Mouse (Mus musculus): ENCODE results near the gene Rcvrn.

Gene Rcvrn

DNA sequence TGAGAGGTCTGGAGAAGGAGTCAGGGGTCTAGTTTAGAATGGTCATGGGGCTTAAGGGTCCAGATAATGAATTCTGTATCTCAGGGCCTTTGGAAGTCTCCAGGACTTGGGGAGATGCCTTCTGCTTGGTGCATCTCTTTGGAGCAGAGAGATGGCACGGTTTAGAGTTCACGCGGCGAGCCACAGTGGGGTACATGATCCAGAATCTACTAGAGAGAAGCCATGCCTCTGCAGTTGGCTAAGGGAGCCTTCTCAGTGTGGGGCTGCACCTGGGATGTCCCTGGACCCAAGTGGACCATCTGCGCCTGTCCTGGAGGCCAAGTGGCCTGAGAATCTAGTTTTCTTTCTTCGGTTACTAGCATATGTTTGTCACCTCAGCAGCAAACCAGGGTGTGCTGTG is 25.1 kb upstream of the Rcvrn start:
- DNase-seq: no peak

- DNase-seq: no peak
Measured at GRCm38 (mm10) chr11:67672140-67672539, 23.0 kb upstream of the Rcvrn start.

DNA sequence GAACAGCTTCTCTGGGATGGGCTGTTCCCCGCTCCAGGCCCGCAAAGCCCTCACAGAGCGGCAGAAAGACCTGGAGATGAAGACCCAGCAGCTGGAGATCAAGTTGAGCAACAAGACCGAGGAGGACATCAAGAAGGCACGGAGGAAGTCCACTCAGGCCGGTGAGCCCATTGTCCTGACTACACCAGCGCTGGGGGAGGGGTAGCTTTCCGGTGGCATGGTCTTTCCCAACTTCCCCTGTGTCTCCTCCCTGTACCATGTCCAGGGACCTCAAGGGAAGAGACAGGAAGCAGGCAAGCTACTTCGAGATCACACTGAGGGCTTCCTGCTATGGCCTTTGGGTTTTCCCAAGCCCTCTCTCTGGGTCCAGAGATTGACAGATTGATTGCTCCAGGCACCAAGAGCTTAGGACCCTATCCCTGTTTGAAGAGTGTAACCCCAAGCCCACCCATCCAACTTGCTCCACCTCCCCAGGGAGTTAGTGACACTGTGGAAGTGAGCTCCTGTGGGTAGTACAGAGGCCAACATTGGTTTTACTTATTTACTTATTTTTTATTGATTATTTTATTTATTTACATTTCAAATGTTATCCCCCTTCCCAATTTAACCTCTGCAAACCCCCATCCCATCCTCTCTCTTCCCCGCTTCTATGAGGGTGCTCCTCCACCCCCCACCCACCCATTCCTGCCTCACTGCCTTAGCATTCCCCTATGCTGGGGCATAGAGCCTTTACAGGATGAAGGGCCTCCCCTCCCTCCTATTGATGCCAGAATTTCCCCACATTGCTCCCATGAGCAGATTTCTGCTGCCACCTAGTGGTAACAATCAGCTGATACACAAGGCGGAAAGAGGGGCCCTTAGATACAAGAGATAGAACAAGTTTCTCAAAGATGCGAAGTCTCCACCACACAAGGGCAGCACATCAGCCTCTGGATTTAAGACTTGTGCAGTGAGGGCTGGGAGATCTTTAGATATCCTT is 19.3 kb upstream of the Rcvrn start:
- DNase-seq: peak; percentile 28

GRCm38 (mm10) chr11:67679300-67679699 is 15.8 kb upstream of the Rcvrn start:
- no peak for DNase-seq

- DNase-seq: no peak
Measured at GRCm38 (mm10) chr11:67679930-67680329, 15.2 kb upstream of the Rcvrn start.

- no peak for DNase-seq
Measured at GRCm38 (mm10) chr11:67681871-67682270, 13.3 kb upstream of the Rcvrn start.

DNA sequence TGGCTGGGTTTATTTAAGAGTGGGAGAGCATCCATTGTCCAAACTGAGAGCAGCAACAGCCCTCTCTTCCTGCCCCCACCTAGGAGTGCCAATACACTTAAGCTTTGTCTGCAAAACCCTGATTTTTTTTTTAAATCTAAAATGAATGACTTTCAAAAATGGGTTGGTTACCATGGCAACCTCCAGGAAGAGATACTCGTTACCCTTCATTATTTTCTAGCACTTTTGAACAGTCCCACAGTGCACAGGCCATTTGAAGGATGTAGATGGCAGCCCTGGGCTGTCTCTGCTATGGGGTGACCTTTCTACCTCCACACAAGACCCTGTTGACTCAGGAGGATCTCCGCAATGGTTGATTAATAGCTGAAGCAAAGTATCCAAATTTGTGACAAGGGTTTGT is 9.0 kb upstream of the Rcvrn start:
- no peak for DNase-seq

- DNase-seq: no peak
Measured at GRCm38 (mm10) chr11:67712976-67713375, 17.9 kb downstream of the Rcvrn start.

GRCm38 (mm10) chr11:67715382-67715781 is 20.3 kb downstream of the Rcvrn start:
- DNase-seq: no peak

DNA sequence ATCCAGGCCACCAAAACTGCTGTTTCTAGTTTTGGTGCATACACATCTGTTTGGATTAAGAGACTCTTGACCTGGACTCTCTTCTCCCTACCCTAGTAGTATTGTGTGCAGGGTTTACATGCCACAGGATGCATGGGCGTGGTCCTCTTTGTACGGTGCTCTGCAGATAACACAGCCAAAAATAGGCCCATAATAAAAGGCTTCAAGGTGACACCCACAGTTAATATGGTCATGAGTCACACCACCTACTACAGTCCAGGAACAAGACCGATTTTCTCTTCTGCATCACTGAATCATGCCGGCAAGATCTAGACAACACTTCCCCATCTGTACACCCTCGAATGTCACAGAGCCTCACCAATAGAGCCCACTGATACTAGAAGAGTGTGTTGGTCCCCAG is 26.4 kb downstream of the Rcvrn start:
- no peak for DNase-seq

GRCm38 (mm10) chr11:67722399-67723156 is 27.5 kb downstream of the Rcvrn start:
- no peak for DNase-seq

DNA sequence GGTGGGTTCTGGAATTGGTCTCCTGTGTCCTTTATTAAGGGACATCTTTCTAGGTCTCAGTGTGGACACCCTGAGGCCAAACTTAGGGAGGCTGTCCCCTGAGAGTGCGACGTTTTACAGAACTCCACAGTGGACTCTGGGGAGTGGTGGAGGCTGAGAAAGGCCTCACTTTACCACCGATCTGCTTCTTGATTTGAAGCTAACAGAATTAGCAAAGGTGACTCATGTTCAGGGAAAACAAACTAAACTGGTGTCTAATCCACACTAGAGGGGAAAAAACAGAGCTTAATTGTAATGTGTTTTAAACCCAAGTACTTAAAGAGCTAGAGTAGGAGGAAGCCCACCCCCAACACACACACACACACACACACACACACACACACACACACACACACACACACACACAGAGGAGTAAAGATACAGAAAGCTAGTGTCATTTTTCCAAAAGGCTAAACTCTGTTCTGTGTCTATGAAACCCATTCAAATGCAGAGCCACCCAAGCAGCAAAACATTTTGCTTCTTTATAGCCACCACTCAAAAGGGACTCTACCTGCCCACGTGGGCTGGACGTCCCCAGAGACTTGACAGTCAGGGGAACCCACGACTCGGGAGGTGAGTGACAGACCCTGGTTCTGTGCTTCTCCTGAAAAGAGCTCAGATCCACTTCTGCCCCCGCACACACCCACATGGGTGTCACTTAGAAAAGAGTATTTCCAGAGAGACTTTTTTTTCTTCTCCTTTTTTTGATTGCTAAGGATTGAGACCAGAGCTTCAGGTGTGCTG is 28.3 kb downstream of the Rcvrn start:
- no peak for DNase-seq

DNA sequence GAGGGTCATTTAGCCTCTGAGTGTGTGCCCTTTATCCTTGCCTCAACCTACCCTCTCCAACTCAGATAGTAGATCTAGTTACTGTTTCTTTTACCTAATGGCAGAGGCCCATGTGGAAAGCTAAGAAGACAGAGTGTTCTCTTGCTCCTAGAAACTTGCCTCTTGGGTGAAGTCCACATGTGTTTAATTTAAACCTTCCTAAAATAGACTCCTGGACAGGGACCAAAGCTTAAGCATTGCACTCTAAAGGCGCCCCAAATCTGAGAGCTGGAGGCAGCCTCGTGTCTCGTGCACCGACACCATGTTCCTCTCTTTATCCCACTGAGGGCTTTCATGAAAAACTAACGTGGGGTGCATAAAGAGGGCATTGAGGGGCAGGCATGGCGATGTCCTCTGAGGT is 32.0 kb downstream of the Rcvrn start:
- DNase-seq: no peak

DNA sequence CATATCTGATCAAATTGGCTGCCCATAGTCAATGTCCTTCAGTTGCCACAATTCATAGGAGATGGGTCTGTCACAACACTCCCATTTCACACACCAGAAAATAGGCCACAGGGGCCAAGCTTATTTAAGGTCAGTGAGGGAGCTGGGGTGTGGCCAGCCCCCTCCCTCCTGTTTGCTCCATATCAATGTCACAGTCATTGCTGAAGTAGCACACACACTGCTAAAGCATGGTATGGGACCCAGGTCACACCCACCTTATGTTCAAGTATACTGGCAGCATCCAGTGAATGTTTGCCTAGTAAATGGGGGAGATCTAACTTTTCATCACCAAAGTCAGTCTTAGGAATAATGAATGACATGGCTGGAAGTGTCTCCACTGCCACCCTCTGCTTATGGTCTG is 33.6 kb downstream of the Rcvrn start:
- DNase-seq: no peak

- no peak for DNase-seq
Measured at GRCm38 (mm10) chr11:67731056-67731455, 35.9 kb downstream of the Rcvrn start.

- DNase-seq: no peak
Measured at GRCm38 (mm10) chr11:67733726-67734125, 38.6 kb downstream of the Rcvrn start.

- no peak for DNase-seq
Measured at GRCm38 (mm10) chr11:67734597-67734996, 39.5 kb downstream of the Rcvrn start.

DNA sequence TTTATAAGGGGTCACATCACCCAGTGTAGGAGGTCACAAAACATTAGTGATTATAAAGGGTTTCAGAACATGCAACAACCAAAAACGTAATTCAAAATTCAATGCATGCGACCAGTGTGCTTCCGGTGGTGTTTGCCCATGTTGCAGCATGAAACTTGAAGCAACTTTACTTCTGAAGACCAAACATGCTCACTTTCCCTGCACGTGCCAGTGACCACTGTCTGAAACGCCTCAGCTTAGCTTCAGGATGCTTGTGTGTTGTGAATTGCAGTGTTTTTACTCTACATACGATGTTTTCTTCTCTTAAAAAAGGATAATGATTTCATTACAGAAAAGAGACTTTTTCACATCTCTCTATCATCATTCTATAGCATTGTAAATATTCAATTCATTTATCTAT is 43.2 kb downstream of the Rcvrn start:
- no peak for DNase-seq

- DNase-seq: no peak
Measured at GRCm38 (mm10) chr11:67738846-67739490, 43.8 kb downstream of the Rcvrn start.

- no peak for DNase-seq
Measured at GRCm38 (mm10) chr11:67741569-67741968, 46.4 kb downstream of the Rcvrn start.

Measured in thymus, postnatal 25 days (tissue).